Mouse (Mus musculus) gastrocnemius, adult 2 months (tissue): Measurements from ENCODE around the gene Coq2. TPM values are rescaled to one million over a fixed set of nuclear protein-coding genes. Genes with fewer than 3 reads are reported as not detected.

ENCODE experiments used
- DNase-seq: peaks from one replicate; pipeline ENCODE4 v3.0.0; 2022
- H3K27ac ChIP-seq: fragments of 200-600 bp; 2 replicates; pipeline ENCODE4 v1.8.1; 2022; ENCODE audit warnings: mild to moderate bottlenecking
- H3K4me3 ChIP-seq: fragments of 200-600 bp; 2 replicates; pipeline ENCODE4 v1.8.1; 2022; ENCODE audit warnings: mild to moderate bottlenecking, moderate library complexity
- CTCF ChIP-seq: fragments of 200-600 bp; IDR thresholded peaks from 2 replicates; pipeline ENCODE4 v1.8.1; 2022; ENCODE audit warnings: antibody characterized with exemption, mild to moderate bottlenecking, moderate library complexity
- intact Hi-C: fragments of 180-260 bp; cut with DNase I; formaldehyde crosslinking; loops from one replicate; pipeline ENCODE4 v1.15.1; 2025
- total RNA-seq, 2 experiments: library from RNA; stranded (reverse); gene quantifications; 2 replicates each; pipeline ENCODE4 v1.2.3; 2021

Coq2 gene
- total RNA-seq, 2 experiments from 2014 or later = 72.2 to 74.6 TPM

DNA sequence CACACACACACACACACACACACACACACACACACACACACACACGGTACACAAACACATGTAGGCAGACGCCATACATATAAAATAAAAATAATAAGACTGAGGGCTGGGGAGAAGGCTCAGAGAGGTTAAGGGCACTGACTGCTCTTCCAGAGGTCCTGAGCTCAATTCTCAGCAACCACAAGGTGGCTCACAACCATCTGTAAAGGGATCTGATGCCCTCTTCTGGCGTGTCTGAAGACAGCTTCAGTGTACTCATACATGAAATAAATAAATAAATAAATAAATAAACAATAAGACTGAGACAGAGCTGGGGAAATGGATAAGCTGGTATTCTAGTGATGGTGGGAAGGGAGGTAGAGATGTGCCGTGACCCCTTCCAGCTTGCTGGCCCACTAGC is 10.7 kb upstream of the Coq2 start:
- H3K4me3 ChIP-seq = no peak overlapping the region
- no peak for TF ChIP-seq CTCF
- no peak overlapping the region for H3K27ac ChIP-seq
- intact Hi-C loops = no loop called here
- no peak for DNase-seq

DNA sequence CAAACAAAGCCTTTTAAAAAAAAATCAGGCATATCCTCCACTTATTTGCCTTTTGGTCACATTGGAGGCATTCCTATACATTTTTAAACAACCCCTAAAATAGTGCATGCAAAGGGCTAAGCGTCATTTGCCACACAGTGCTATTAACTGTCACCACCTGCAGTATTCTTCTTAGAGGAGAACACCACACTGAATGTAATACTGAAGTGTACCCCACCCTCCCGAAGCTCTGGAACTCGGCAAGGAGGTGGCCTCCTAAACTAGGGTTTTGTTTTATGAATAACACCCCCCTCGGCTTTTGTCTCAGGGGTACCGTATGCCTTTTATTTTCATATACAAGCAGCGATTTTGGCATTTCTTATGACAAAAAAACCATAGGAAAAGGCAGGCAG is 5.6 kb upstream of the Coq2 start:
- TF ChIP-seq CTCF = no peak
- intact Hi-C loops = no loop called here
- no peak for DNase-seq
- H3K27ac ChIP-seq = no peak overlapping the region
- H3K4me3 ChIP-seq = no peak overlapping the region

DNA sequence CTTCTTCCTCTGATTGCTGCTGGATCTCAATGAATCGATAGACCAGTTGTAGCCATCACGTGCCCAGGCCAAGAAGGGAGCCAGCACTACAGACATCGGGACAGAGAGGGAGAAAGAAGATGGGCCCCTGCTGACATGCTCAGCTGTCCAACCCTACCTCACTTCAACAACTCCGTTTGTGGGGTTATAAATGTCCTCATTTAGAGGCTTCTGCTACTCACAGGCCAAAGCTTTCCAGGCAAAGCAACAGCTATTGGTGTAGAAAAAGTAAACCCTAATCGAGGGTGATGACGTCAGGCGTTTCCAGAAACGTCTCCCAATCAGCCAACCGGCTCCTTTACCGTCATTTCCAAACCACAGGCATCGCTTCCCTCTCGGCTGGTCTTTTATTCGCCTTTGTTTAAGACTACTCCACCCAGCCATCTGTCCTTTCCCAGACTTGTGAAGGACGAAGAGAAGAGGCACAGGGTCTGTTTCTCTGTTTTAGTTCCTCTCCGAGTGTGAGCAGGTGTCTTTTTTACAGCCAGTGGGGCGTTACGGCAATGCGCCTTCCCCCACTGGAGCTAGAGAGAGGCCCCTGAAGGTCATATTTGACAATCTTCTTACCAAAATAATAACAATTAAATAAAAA is 5.1 kb upstream of the Coq2 start:
- no peak for DNase-seq
- intact Hi-C loops = loop anchor here (5.0 to 10.0 kb wide), 2 partner anchors 237 to 285 kb away; no protein-coding TSS in a partner anchor
- Histone ChIP-seq H3K4me3 (no peak overlapping the region), H3K27ac (no peak overlapping the region)
- no peak for TF ChIP-seq CTCF

DNA sequence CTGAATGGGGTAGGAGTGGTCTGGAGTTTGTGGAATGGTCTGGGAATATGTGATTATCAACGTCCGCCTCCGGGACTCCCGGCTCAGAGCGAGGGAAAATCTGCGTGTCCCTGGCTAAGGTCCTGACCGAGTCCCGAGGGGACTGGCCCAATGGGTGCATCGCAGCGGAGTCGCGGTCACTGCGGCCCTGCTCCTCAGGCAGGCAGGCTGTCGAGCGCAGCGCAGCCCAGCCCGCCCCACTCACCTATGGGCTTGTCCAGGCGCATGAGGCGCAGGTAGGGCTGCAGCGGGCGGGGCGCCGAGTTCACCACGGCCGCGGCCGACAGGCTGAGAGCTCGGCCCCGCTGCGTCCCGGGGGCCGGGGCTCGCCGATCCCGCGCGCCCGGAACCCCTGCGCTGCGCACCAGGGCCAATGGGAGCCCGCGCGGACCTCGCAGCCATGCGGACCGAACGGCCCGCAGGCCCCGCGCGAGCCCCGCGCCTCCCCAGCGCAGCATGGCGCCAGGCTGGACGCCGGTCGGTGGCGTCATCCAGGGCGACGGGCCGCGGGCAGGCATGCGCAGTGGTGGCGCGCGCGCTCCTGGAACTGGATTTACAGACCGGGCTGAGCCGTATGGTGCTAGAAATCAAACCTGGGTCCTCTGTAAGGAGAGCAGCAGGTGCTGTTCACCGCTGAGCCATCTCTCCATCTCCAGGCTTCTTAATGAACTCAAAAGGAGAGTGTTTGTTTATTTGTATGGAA is 1.0 kb downstream of the Coq2 start:
- no peak for TF ChIP-seq CTCF
- H3K4me3 ChIP-seq = peak overlapping the region; percentile 90
- H3K27ac ChIP-seq = peak overlapping the region; percentile 86
- intact Hi-C loops = loop anchor here (2.0 to 10.0 kb wide), 2 partner anchors 125 to 279 kb away; partner anchors contain the start of genes Helq and Mrps18c
- peak; percentile 95 for DNase-seq

DNA sequence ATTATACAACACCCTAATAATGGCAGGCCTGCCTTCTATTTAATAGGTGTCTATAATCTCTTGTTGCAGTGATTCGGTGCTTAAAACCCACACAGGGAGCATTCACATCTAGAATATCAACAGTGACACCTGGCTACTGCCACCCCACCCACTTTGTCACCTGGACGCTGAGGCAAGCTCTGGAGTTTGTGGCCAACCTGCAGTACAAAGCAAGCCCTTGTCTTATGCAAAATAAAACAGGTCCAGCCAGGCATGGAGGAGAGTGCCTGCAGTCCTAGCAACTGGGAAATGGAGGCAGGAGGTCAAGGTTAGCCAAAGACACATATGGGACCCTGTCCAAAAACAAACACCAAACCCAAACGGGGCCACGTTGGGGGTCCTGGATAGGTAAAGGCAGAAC is 2.5 kb downstream of the Coq2 start:
- TF ChIP-seq CTCF = no peak
- Histone ChIP-seq H3K27ac (no peak overlapping the region), H3K4me3 (no peak overlapping the region)
- DNase-seq = no peak
- intact Hi-C loops = loop anchor here (10.0 kb wide), 1 partner anchor 278 kb away; no protein-coding TSS in a partner anchor

DNA sequence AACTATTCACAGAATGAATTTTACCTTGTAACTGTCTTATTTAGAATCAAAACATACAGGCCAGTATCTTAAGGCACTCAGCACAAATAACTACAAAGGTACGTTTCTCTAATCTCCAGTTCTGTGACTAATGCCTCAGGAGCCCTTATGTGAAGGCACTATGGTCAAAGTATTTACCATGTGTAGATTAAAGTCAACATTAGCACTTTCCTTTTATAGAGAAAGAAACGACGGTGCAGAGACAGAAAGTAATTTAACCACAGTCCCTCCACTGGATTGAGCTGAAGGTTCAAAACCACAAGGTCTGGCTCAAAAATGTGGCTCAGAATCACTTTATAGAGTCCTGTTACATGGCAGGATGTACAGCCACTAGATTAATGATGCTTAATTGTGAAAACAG is 3.0 kb downstream of the Coq2 start:
- intact Hi-C loops = loop anchor here (10.0 kb wide), 1 partner anchor 277 kb away; no protein-coding TSS in a partner anchor
- no peak for DNase-seq
- H3K4me3 ChIP-seq = no peak overlapping the region
- no peak for TF ChIP-seq CTCF
- no peak overlapping the region for H3K27ac ChIP-seq

DNA sequence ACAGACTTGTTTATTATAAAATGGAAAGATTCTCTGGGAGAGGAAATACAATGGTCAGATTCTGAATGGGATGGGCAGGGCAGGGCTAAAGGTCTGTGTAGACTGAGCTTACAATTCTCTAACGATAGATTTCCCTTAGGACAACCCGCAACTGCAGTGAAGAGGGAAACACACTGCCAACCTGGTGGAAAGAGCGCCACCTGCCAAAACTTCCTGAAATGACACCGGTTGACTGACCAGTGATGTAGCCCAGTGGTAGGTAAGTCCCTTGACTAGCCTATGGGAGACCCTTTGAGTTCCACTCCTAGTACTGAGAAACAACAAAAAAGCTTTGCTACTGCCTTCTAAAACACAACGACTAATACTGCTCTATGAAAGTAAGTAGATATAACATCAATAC is 3.5 kb downstream of the Coq2 start:
- peak; percentile 44 for DNase-seq
- Histone ChIP-seq H3K4me3 (no peak overlapping the region), H3K27ac (no peak overlapping the region)
- TF ChIP-seq CTCF = peak; percentile 56
- intact Hi-C loops = loop anchor here (10.0 kb wide), 1 partner anchor 277 kb away; no protein-coding TSS in a partner anchor

DNA sequence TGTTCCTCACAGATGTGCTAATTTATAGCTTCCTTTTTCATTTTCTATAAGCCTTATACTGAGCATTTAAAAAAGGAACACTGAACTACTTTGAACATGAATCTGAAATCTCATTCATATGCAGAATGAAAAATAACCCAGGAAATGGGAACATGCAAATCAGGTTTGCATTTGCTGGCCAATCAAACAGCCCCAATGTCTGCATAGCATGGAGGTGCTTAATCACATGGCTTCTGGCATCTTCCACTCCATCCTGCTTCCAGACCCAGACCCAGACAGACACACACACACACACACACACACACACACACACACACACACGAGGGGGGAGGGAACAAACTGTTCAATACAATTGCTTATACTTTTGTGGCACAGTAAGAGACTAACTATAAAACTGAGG is 8.0 kb downstream of the Coq2 start:
- no peak for TF ChIP-seq CTCF
- intact Hi-C loops = no loop called here
- H3K4me3 ChIP-seq = no peak overlapping the region
- H3K27ac ChIP-seq = no peak overlapping the region
- DNase-seq = no peak

DNA sequence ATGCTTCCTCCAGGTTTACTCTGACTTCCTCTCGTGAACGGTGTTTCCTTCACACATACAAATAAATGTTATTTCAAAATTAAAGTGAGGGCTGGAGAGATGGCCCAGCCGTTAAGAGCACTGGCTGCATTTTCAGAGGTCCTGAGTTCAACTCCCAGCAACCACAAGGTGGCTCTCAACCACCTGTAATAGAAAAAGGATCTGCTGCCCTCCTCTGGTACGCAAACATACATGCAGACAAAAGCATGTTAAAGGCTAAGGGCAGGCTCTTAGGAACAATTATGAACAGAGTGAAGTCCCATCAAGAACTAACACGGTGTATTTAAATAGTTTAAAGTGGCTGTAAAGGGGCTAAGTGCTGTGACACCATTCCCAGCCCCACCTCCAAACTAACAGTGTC is 11.1 kb downstream of the Coq2 start:
- Histone ChIP-seq H3K27ac (no peak overlapping the region), H3K4me3 (no peak overlapping the region)
- intact Hi-C loops = loop anchor here (5.0 kb wide), 1 partner anchor 117 kb away; no protein-coding TSS in a partner anchor
- TF ChIP-seq CTCF = peak; percentile 75
- DNase-seq = no peak

DNA sequence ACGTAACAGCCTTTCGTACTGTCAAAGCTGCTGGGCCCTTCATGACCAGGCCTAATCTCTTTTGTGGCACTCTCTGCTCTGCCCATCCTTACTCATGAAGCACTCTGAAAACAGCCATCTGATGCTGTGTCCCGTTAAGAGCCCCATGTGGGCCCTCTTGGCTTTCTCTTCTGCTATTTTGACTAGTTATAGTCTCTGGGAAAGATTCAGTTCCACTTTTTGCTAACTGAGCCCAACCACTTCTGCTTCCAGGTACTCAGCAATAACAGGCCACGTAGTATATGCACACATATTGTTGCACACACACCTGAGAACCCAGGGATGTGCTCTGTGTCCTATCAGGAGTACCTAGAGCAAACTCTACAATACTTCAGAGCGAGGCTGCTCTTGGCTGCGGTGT is 11.9 kb downstream of the Coq2 start:
- no peak overlapping the region for H3K27ac ChIP-seq
- H3K4me3 ChIP-seq = no peak overlapping the region
- no peak for DNase-seq
- intact Hi-C loops = loop anchor here (5.0 kb wide), 1 partner anchor 116 kb away; no protein-coding TSS in a partner anchor
- TF ChIP-seq CTCF = no peak

DNA sequence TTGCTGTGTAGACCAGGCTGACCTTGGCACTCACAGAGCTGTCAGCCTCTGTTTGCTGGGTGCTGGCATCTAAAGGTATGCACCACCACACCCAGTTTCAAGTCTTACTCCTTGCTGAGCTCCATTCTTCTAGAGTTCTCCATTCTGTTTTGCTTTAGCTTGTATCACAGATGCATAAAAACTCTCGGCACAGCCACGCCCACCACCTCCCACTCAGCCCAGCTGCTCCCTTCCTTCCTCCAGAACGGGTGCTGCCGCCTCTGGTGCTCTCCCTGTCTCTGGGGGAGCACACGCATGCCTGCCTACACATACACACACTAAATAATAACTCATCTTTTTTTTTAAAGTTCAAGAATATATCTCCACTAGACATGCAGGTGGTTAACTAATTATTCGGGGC is 16.5 kb downstream of the Coq2 start:
- Histone ChIP-seq H3K27ac (no peak overlapping the region), H3K4me3 (no peak overlapping the region)
- TF ChIP-seq CTCF = no peak
- intact Hi-C loops = no loop called here
- no peak for DNase-seq

DNA sequence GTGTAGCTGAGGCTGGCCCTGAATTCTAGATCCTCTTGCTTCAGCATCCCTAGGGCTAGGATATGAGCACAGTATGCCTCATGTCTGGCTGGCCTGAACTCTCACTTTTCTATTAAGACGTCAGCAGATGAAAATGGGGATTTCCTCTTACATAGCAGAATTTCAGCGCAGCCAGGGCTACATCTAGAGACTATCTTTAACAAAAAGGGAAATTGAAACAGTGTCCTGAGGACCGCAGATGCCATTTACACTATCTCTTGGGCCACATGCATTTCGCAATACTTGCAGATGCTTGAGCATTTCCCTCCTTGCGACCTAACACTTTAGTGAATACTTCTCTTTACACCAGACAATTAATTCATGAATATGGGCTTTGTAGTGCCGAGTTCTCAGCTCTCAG is 18.6 kb downstream of the Coq2 start:
- intact Hi-C loops = no loop called here
- DNase-seq = no peak
- no peak for TF ChIP-seq CTCF
- H3K4me3 ChIP-seq = no peak overlapping the region
- no peak overlapping the region for H3K27ac ChIP-seq

DNA sequence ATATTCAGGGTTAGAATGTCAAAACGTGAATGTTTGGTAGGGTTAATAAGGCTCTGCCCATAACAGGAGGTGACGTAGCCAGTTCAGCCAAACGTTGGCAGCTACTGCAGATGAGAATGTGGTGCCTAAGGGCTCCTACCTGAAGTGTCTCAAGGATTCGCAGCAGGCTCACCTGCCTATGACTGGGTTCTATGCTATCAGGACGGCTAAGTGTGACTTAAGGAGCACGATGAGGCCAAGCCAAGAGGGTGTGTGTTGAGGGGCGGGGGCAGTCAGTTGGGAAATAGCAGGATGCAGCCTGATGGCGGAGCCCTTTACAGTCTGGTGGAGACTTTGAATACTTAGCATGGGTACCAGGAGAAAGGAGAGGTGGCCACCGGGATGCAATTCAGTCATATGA is 22.6 kb downstream of the Coq2 start:
- Histone ChIP-seq H3K4me3 (no peak overlapping the region), H3K27ac (no peak overlapping the region)
- no peak for DNase-seq
- intact Hi-C loops = no loop called here
- TF ChIP-seq CTCF = no peak
